Mouse (Mus musculus): ENCODE results near the gene Atp13a3.
"Not testable (repeated sequence)": the region's sequence is repeated elsewhere in the genome, so short reads cannot be mapped to it uniquely, and the experiment has no call there.

Gene Atp13a3

GRCm38 (mm10) chr16:30412680-30413079 is 6.9 kb upstream of the Atp13a3 start:
- DNase-seq, result no peak

GRCm38 (mm10) chr16:30410914-30411313 is 5.1 kb upstream of the Atp13a3 start:
- DNase-seq, result no peak

GRCm38 (mm10) chr16:30407513-30407912 is 1.7 kb upstream of the Atp13a3 start:
- DNase-seq, result no peak

GRCm38 (mm10) chr16:30403528-30403927 is 2.2 kb downstream of the Atp13a3 start:
- no peak for DNase-seq

- DNase-seq, result no peak
Observed at GRCm38 (mm10) chr16:30397127-30398057, 8.4 kb downstream of the Atp13a3 start.

GRCm38 (mm10) chr16:30395136-30395535 is 10.6 kb downstream of the Atp13a3 start:
- DNase-seq, result no peak

GRCm38 (mm10) chr16:30390650-30391340 is 15.0 kb downstream of the Atp13a3 start:
- no peak for DNase-seq

GRCm38 (mm10) chr16:30389831-30390649 is 15.7 kb downstream of the Atp13a3 start:
- no peak for DNase-seq

- DNase-seq, result peak; percentile 43 to 49
Observed at GRCm38 (mm10) chr16:30389210-30389684, 16.5 kb downstream of the Atp13a3 start.

GRCm38 (mm10) chr16:30388522-30389209 is 17.1 kb downstream of the Atp13a3 start:
- DNase-seq, result peak; percentile 88 to 95

GRCm38 (mm10) chr16:30387871-30388460 is 17.8 kb downstream of the Atp13a3 start:
- peak; percentile 65 to 68 for DNase-seq

GRCm38 (mm10) chr16:30386911-30387439 is 18.8 kb downstream of the Atp13a3 start:
- DNase-seq, result no peak

- no peak for DNase-seq
Observed at GRCm38 (mm10) chr16:30385531-30385930, 20.2 kb downstream of the Atp13a3 start.

- DNase-seq, result no peak
Observed at GRCm38 (mm10) chr16:30376237-30376636, 29.5 kb downstream of the Atp13a3 start.

GRCm38 (mm10) chr16:30374927-30375326 is 30.8 kb downstream of the Atp13a3 start:
- no peak for DNase-seq

GRCm38 (mm10) chr16:30374266-30374665 is 31.5 kb downstream of the Atp13a3 start:
- DNase-seq, result peak; percentile 14 to 62

GRCm38 (mm10) chr16:30373286-30373685 is 32.5 kb downstream of the Atp13a3 start:
- not testable (repeated sequence) for DNase-seq

- no peak for DNase-seq
Observed at GRCm38 (mm10) chr16:30367395-30367794, 38.4 kb downstream of the Atp13a3 start.

- no peak for DNase-seq
Observed at GRCm38 (mm10) chr16:30364604-30365003, 41.2 kb downstream of the Atp13a3 start.

- no peak for DNase-seq
Observed at GRCm38 (mm10) chr16:30362528-30362927, 43.2 kb downstream of the Atp13a3 start.

- DNase-seq, result not testable (repeated sequence)
Observed at GRCm38 (mm10) chr16:30353489-30353888, 52.3 kb downstream of the Atp13a3 start.

All from cerebellum, postnatal 25 days (tissue).